Mouse (Mus musculus): Measurements from ENCODE around the gene Skor1. TPM values are rescaled to one million over a fixed set of nuclear protein-coding genes. Genes with fewer than 3 reads are reported as not detected.

Gene Skor1
- total RNA-seq, 2 experiments from 2014 or later, result 0.08 TPM

DNA sequence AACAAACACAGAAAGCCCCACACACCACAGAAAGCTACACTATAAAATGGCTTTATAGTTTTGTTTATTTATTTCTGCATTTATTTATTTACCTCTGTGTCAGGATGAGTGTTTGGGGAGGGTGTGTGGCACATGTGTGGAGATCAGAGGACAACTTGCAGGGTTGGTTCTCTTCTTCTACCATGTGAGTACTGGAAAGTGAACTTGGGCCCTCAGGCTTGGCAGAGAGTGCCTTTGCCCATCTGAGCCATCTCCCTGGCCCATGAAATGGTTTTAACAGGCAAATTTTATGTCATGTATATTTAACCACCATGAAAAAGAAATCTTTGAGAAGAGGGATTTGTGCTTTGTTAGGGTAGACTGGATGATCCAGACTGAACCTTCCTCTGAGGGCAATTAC, 48.9 kb downstream of the Skor1 start:
- DNase-seq, result no peak
- intact Hi-C loops (cut with DNase I), result no loop called here

DNA sequence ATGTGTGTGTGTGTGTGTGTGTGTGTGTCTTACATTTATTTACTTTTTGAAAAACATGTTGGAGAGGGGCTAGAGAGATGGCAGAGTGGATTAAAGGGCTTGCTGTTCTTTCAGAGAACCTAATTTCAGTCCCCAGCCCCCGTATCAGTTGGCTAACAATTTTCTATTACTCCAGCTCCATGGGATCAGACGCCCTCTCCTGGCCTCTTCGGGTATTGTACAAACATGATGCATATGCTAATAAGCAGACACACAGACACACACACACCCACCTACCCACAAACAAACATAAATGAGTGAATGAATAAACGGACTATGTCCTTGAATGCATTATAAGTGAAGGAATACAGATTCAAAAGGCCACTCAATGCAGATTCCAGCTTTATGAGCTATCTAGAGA, 49.4 kb downstream of the Skor1 start:
- no peak for DNase-seq
- intact Hi-C loops (cut with DNase I), result no loop called here

DNA sequence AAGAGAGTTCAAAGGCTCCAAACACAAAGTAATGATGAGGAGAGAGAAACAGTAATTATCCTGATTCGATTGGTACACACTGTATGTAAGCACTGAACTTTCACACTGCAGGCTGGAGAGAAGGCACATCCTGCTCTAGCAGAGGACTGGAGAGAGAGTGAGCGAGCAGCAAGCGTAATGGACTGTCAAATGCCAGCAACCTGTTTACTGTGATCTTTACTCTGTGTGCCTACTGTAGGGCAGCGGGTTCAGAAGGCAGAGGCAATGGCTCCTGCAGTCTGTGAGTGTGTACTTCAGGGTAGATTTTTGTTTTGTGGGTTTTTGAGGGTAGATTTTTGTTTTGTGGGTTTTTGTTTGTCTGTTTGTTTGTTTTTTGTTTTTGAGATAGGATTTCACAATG, 49.9 kb downstream of the Skor1 start:
- intact Hi-C loops (cut with DNase I), result no loop called here
- DNase-seq, result no peak

DNA sequence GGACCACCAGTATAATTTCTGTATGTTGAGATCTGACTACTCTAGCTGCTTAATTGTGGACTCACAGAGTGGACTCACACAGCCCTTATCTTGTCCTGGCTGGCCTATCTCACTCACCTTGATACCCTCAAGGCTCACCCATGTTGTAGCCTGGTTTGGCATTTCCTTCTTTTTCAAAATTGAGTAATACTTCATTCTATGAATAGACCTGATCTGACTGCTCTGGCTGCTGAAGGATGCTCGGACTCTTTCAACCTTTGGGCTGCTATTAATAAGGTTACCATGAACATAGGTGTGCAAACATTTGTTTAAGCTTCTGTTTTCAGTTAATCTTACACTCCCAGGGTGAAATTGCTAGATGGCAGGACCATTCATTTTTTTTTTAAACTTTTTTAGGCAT, 51.6 kb downstream of the Skor1 start:
- no peak for DNase-seq
- intact Hi-C loops (cut with DNase I), result no loop called here

DNA sequence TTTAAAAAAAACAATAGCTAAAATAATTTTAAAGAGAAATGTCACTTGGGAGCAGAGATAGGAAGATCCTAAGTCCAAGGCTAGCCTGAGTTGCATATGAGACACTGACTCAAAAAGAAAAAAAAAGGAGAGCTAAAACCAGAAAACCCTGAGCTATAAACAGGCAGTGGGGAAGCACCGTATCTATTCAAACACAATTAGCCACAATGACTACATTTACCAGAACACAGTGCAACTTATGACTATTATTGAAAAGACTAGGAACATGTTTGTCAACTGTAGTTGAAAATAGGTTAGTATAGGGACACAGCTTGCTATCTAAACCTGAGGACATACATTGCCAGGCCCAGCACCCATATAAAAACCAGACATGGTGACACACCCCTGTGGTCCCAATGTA, 54.7 kb downstream of the Skor1 start:
- intact Hi-C loops (cut with DNase I), result no loop called here
- no peak for DNase-seq

DNA sequence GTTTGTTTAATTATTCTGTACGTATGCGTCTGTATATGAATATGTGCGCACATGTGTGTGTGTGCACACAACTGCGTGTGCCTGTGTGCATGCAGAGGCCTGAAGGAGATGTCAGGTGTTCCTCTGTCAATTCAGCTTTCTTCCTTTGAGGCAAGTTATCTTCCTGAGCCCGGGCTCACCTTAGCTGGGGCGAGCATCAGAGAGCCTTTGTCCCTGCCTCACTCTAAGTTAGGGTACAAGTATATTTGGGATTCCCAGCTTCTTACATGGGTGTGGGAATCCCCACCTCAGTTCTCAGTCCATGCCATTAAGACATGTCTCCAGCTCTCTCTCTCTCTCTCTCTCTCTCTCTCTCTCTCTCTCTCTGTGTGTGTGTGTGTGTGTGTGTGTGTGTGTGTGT, 56.2 kb downstream of the Skor1 start:
- intact Hi-C loops (cut with DNase I), result no loop called here
- DNase-seq, result no peak

DNA sequence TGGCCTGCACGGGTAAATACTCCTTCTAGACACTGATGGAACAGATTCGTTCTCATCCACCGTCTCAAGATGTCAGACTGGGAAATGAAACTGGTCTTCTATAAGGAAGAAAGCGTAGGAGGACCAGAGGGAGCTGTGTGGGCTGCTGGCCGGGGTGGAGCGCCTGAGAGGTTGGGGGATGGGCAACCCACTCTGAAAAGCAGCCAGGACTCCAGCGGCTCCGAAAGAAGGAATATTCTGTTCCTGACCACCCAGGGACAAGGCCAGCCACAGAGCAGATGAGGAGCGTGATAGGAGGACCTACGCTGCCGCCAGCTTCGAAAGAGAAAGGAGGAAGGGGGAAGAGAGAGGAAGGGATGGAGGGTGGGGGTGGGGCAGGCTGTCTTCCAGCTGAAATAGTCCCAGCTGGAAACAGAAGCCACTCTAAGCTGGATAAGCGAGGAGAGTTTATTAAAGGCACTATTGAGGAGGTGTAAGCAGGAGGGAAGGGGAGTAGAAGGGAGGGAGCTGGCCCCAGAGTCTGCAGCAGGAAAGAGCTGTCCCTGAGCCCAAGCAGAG, 56.7 kb downstream of the Skor1 start:
- intact Hi-C loops (cut with DNase I), result loop anchor here (1.0 kb wide), 2 partner anchors 17 to 32 kb away; no protein-coding TSS in a partner anchor
- DNase-seq, result peak; percentile 77 to 83

DNA sequence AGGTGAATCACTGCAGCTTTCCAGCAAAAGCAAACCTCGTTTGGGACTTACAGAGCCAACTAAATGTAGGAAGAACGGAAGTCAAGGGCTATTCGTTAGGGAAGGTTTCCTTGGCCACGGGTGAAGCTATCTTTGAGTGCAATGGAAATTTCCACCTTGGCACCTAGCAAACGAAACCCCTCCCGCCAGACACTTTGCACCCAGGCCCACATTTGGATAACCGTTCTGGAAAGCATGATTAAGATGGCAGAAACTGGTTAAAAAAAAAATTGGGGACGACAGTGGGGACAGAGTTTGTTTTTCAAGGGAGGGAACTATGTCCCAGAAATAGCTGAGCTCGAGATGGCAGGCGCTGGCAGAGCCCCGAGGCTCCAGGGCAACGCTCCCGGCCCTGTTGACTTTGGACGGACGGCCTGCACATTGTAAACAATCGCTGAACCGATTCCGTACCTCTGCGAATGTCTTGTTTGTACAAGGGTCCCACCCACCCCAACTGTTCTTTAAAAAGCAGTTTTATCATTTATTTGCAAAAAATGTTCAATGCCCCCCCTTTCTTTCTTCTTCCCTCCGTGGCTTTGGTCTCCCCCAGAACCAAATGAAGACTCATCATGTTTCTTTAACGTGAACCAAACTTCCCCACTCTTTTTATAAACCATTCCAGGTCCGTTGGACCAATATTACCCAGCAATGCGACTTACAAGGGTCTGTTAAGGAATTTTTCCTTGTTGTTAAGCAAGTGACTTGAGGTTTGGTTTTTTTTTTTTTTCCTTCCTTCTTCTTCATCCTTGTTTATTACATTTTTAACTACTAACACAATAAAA, 57.5 kb downstream of the Skor1 start:
- DNase-seq, result peak; percentile 66 to 68
- intact Hi-C loops (cut with DNase I), result loop anchor here (1.0 kb wide), 2 partner anchors 18 to 33 kb away; no protein-coding TSS in a partner anchor

DNA sequence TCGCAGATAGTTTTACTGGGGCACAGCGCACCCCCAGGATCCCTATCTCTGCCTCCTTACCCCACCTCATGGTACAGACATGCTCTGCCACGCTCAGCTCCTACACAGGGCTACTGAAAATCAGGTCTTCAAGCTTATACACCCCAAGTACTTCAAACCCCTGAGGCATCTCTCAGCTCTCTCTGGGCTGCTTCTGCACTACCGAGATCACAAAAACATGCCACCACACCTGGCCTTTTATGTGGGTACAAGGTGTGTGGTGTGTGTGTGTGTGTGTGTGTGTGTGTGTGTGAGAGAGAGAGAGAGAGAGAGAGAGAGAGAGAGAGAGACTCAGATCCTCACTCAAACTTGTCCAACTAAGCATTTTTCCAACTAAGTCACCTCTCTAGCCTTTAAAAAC, 59.6 kb downstream of the Skor1 start:
- intact Hi-C loops (cut with DNase I), result no loop called here
- DNase-seq, result no peak

Other genes starting within 250 kb of the Skor1 start
- 10 to 100 TPM; 22.6 to 29.4 TPM for gene Pias1, start 161.0 kb downstream of the Skor1 start, total RNA-seq (2021)
- gene Map2k5, start 228.9 kb upstream of the Skor1 start, total RNA-seq (2021), result 10 to 100 TPM; 18.9 to 19.2 TPM